Mouse (Mus musculus) spleen, postnatal 36 days (tissue): ENCODE results near the gene Amd2.

Experiments
- DNase-seq, 2 experiments: peaks; one replicate each; pipeline ENCODE4 v3.0.0; 2022; ENCODE audit warnings: low spot score in 2 of 2, mixed read lengths in 1 of 2

Gene Amd2

DNA sequence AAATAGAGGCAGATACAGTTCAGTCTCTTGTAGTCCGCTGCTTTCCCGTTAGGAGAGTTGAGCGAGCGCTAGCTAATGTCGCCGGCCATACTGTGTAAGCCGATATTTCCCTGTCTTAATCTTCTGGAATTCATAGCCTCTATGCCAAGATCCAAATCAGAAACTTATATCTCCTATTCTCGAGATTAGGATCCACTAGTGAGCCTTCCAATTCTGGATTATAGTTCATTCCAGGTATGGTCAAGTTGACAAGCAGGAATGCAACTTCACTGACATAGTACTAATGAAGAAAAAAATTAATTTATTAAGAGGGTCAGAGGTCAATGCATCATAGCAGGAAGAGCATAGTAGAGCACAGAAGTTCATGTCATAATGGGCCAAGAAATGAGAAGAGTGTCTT lies at the start of gene Amd2:
TSS of gene Amd2 (minus strand) at position 101 of the 400 bp plus-strand sequence.
- no peak for DNase-seq

DNA sequence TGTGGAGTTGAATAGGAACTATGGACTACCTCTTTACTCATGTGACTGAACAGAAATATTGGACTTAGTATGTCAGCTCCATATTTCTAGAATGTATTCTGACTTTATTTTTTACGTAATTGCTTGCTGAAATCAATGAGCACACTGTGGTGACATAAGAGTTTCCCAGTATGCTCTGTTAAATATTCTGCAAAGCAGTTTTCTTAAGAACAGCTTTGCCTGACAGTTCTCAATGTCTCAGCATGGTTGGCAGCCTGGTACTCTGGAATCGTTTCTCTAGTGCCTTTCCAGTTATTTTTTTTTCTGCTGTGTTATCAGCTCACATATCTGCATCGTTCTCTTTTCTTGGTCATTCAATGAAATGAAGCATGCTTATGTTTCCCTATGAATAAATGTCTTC lies 49.6 kb upstream of the Amd2 start:
- DNase-seq, result no peak

DNA sequence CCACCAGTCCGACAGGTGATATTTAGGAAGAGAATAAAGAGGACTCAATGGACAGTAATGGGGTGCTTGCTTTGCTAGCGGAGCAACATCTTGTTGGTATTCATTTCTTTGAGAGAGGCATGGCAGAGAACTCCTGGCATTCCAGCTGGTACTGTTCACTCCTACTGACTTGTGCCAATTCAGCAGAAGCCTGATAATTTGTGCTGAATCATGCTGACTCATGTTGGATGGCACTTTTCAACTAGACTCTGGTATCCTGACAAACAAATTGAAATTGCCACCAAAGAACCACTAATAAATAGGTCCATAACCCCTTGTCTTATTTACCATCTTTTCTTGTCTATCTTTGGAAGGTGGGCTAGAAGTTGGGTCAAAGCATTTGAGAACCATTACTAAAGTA lies 25.9 kb upstream of the Amd2 start:
- DNase-seq, result no peak

DNA sequence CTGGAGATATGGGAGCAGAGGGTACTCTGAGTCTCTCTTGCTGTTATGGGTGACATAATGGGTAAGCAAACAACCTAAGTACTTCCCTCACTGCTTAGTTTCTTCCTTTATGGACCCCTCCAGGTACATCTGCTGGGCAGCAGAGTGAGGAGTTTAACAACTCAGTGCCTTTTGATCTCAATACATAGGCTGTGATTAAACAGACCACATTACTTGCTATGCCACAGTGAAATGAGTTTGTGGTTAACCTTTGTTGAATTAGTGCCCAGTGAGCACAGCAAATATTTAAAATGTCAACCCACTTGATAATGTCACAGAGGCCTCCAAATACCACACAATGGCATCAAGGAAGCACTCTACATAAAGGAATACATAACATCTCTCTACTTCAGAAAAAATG lies 2.6 kb upstream of the Amd2 start:
- no peak for DNase-seq
